Comparison of ENCODE assay signal across 18 mouse cellular contexts in genomic region chr3:101256090-101256489, GRCm38 (mm10). TPM values are rescaled to one million over a fixed set of nuclear protein-coding genes. Genes with fewer than 3 reads are reported as not detected.
"Had no signal": no experiment of that assay in that cellular context is flagged by ENCODE, and none has a peak within 500 bp of the region (broad histone marks: within the 10 kb centered on the region; RNA-seq: fewer than 3 reads in every experiment).

No protein-coding gene starts in this region.

- H3K27ac ChIP-seq: intestine, embryonic 15.5 days; layer of hippocampus, adult 2 months; limb, embryonic 12.5 days; liver, embryonic 13.5 days; neural tube, embryonic 15.5 days had no signal

- DNase-seq: kidney, adult 9 months; liver; liver, embryonic 13.5 days; liver, postnatal 0 days; lung, postnatal 14 days; midbrain, embryonic 14.5 days; right cerebral cortex, adult 18-20 months; right cerebral cortex, postnatal 25 days; thymus, postnatal 36 days had no signal

- H3K9ac ChIP-seq: intestine, embryonic 15.5 days; limb, embryonic 12.5 days; liver, embryonic 13.5 days; liver, postnatal 0 days; neural tube, embryonic 15.5 days had no signal

- H3K4me2 ChIP-seq: intestine, embryonic 15.5 days; limb, embryonic 12.5 days; liver, embryonic 13.5 days; neural tube, embryonic 15.5 days had no signal

- H3K27me3 ChIP-seq: intestine, embryonic 15.5 days; limb, embryonic 12.5 days; liver, embryonic 13.5 days; neural tube, embryonic 15.5 days had no signal

- H3K36me3 ChIP-seq: intestine, embryonic 15.5 days; limb, embryonic 12.5 days; liver, embryonic 13.5 days; neural tube, embryonic 15.5 days had no signal

- H3K9me3 ChIP-seq: intestine, embryonic 15.5 days; limb, embryonic 12.5 days; liver, embryonic 13.5 days; neural tube, embryonic 15.5 days had no signal

- H3K4me1 ChIP-seq: intestine, embryonic 15.5 days; limb, embryonic 12.5 days; liver, embryonic 13.5 days had no signal

- H3K4me3 ChIP-seq: intestine, embryonic 15.5 days; layer of hippocampus, adult 2 months; limb, embryonic 12.5 days; liver, embryonic 13.5 days; myocyte; neural tube, embryonic 15.5 days had no signal

- ATAC-seq: intestine, embryonic 15.5 days; liver, postnatal 0 days had no signal

RNA-seq across cellular contexts. Expression of gene Cd2, which starts 31.6 kb away (rescaled TPM):
- total RNA-seq: layer of hippocampus, adult 2 months; layer of hippocampus, postnatal 10 days; left cerebral cortex, postnatal 36 days; megakaryocyte progenitor cell, adult 5-6 weeks had no signal
- polyA plus RNA-seq: limb, embryonic 12.5 days; liver, embryonic 13.5 days; midbrain, embryonic 14.5 days; myocyte; neural tube, embryonic 11.5 days; neural tube, embryonic 15.5 days had no signal
